Mouse (Mus musculus): ENCODE measurements at regions not wholly inside any gene's neighbourhood (a gene's known extent, or its start where the extent isn't known, plus 50 kb on each side); places are given as distances from the start of the nearest gene placed in this dataset.
"Not testable (repeated sequence)": the region's sequence is repeated elsewhere in the genome, so short reads cannot be mapped to it uniquely, and the experiment has no call there.

DNA sequence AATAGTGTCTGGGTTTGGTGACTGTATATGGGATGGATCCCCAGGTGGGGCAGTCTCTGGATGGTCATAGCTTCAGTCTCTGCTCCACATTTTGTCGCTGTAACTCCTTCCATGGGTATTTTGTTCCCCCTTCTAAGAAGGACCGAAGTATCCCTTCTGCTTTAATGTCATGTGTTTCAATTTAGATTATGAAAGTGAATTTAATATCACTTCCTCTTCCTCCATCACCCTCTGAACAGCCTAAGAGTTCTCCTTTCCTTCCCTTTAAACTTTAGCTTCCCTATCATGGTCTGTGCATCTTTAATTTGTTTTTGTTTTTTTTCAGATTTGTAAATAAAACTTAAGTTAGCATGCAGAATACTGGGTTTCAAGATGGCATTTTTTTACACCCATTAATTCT lies 211.0 kb upstream of the Phyhipl start:
- no peak for DNase-seq (ENCODE audit: extremely low spot score in 1 of 2, low spot score in 1 of 2)

DNA sequence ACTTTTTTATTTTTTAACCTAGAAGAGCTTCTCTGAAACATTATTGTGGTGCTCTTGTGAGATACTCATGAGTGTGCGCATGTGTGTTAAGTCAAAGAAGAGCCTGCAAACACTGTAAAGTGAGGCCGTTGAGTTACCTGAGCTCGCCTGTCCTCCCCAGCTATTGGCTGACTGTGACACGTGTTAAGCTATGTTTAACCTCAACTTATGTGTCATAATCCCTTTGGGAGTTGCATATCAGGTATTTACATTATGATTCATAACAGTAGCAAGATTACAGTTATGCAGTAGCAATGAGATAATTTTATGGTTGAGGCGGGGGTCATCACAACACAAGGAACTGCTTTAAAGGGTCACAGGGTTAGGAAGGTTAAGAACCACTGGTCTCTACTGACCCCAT lies 208.9 kb upstream of the Phyhipl start:
- DNase-seq (ENCODE audit: extremely low spot score in 1 of 2, low spot score in 1 of 2): no peak

DNA sequence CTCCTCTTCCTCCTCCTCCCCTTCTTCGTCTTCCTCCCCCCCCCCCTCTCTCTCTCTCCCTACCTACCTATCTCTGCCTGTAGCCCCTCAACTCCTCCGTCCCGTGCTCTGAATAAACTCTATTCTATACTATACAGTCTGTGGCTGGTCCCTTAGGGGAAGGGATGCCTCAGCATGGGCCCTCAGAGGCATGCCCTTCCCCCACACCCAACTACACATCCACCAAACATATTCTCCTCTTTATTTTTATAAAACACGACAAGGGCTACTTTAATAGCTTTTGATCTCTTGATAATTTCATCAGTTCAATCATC lies 206.2 kb upstream of the Phyhipl start:
- no peak for DNase-seq (ENCODE audit: extremely low spot score in 1 of 2, low spot score in 1 of 2)

DNA sequence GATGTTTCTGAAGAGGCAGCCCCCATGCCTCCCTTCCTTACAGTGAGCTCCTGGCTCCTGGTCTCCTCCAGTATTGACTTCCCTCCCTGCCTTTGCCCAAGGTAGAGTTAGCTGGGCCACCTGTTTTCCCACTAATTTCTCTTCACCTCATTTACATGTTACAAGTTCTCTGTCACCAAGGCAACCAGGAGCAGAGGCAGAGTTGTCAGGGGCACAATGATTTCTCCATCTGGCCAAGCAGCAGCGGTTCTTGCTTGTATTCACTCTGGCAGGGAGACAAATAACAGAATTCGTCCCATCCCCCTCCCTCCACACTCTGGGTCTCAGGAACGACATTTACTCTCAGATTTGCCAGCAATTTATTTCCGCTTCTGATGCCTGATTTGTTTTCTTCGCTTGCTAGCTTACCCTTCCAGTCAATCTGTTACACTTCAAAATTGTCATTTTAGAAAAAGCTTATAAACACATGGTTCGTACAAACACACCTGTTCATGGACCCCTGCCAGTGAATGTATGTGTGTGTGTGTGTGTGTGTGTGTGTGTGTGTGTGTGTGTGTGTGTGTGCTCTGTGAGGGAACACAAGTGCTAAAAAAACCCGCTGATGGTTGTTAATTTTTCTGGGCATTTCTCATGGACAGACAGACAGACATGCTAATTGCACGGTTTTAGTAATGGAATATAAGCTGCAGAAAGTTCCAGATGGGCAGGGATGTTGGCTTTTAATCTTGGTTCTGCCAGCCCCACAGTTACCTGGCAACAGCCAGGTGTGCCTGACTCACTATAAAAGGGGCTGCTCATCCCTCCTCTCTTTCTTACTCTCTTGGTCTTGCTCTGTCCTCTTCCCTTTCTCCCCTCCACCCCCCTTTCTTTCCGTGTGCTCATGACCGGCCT lies 205.6 kb upstream of the Phyhipl start:
- peak in 1 of 2 experiments; percentile 27 for DNase-seq (ENCODE audit: extremely low spot score in 1 of 2, low spot score in 1 of 2)

DNA sequence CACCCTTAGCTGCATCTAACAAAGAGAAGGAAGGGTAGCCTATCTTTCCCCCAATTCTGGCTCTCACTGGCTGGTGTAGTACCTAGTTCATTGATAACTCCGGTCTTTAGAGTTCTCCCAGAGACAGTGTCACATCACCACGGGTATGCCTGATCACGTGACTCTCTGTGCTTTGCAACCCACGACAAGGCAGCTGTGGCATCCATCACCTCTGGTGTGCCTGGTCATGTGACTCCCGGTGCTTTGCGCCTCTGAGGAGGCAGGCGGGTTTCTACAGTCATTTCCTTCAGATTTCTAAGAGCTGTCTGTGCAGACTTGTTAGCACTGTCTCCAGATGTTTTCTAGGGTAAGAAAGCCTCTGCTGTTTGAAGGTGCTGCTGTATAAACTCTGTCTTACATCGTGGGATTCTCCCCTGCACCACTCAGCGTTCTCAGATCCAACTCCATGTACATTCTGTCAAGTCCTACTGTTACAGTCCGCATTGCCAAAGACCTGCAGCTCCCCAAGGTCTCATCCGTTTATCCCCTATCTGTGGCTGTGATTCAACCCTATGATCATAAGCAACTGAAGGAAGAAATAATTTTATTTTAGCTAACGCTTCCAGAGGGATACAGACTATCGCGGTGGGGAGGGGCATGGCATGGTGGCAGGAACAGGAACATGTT lies 201.5 kb upstream of the Phyhipl start:
- DNase-seq (ENCODE audit: extremely low spot score in 1 of 2, low spot score in 1 of 2): no peak

DNA sequence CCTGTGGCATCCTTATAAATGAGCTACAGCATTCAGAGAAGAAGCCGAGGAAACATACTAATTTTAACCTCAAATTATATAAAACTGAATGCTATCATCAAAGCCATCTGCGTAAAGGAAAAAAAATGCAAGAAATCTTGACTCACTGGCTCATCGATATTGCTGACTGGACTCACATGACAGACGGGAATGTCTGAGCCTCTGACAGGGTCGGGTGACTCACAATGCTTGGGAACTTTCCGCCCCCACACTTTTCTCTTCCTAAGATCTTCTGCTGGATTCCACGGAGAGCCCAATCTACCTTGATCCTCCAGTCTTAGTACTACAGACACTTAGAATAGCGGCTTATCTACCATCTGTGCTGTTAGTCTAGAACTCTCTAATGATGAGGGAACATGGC lies 200.2 kb upstream of the Phyhipl start:
- DNase-seq (ENCODE audit: extremely low spot score in 1 of 2, low spot score in 1 of 2): no peak

DNA sequence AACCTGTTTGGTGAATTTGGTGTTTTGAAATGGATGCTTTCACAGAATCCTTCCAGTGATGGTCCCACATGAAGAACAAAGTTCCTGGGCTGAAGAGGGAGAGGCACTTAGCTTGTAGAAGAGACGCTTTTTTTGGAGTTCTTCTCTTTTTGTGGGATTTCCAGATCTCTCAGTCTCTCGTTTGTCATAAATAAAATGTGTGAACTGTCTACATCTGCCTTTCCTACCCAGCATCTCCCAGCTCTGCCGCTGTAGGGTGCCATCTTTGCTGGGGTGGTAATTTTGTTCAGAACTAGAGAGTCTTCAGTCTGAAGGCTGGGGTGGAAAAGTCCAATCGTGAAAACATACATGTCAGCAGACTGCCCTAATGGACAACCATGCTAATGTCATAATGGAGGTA lies 197.8 kb upstream of the Phyhipl start:
- no peak for DNase-seq (ENCODE audit: extremely low spot score in 1 of 2, low spot score in 1 of 2)

DNA sequence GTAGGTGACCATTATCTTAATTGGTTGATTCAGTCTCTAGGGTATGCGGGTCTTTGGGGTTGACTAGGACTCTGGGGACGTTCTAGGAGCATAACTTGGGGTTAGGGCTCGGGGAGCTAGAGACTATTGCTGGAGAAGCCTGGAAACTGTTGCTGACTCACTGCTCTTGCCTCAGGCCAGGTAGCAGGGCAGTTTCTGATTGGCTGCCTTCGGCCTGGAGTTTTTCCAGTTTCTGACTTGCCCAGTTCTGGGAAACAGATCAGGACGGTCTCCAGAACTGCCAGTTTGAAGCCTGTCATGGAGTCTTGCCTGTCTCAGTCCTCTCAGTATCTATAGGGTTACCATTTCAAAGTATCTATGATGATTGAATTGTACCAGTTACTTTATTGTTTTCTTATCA lies 192.4 kb upstream of the Phyhipl start:
- DNase-seq (ENCODE audit: extremely low spot score in 1 of 2, low spot score in 1 of 2): no peak

DNA sequence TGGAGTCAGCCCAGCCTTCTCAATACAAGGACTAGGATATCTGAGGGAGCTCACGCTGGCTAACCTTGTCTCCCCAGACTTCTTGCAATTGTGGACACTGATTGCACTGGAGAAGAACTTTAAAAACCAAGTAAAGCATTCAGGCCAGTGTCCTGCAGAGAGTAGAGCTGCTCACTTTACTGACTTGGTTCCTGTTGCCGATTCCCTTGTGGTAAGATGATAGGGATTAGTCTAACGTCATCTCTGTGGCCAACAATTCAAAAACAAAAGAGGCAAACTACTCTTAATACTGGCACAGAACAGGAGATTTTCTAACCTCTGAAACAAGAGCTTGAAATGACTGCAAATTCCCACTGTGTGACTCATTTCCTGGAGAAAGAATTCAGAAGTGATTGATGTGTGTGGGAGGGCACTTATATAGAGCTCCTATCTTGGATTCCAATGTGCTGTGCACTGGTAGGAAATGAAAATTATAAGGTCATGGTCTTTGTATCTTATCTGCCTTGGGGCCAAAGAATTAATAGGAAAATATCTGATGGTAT lies 191.6 kb upstream of the Phyhipl start:
- DNase-seq (ENCODE audit: extremely low spot score in 1 of 2, low spot score in 1 of 2): no peak

DNA sequence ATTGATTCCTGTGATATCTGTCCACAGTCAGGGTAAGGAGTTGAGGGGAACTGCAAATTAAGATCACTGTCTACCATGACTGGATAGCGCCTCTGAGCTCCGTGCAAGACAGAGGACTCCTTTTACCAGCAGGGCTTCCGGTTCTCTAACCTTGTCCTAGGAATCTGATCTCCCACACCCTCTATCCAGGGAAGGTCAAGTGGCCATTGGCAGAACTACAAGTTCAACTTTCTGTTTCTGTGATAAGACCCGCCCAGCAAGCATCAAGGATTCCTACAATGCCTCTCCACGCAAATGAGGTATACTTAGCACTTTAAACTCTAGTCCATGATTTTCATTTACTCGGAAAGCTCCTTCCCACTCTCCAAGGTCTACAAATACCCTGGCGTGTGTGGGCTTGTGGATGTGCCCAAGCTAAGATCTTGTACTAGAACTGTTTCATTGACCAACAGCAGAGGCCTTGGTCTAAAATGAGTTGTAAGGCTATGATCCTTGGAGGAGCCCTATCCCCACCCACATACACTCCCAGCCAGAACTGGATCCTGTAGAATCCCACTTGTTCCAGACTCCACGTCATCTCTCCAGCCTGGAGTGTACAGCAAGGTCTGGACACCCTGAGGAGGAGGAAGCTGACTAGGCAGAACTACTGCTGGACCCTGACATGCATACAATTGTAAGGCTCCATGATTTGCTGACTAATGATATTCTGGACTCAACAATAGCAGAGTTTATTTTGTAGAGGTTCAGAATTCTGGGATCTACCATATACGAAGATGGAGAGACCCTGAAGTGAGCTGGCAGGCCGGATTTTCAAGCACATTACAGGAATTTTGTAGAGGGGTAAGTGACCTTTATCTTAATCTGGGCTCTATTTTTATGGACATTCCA lies 190.8 kb upstream of the Phyhipl start:
- no peak for DNase-seq (ENCODE audit: extremely low spot score in 1 of 2, low spot score in 1 of 2)

DNA sequence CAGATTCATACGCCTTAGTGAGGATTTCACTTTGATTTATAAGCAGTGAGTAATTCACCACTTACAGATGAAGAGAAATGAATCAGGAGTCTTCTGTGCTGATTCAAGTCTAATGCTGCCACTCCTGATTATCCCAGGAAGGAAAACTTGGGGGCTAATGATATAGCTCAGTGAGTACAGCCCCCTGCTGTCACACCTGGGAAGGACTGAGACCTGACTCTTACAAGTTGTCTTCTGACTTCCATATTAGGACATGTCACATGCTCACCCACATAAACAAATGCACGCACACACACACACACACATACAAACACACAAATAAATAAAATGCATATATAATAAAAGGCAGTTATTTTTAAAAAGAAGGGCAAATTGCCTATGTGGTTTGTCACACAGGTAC lies 188.1 kb upstream of the Phyhipl start:
- no peak for DNase-seq (ENCODE audit: extremely low spot score in 1 of 2, low spot score in 1 of 2)

DNA sequence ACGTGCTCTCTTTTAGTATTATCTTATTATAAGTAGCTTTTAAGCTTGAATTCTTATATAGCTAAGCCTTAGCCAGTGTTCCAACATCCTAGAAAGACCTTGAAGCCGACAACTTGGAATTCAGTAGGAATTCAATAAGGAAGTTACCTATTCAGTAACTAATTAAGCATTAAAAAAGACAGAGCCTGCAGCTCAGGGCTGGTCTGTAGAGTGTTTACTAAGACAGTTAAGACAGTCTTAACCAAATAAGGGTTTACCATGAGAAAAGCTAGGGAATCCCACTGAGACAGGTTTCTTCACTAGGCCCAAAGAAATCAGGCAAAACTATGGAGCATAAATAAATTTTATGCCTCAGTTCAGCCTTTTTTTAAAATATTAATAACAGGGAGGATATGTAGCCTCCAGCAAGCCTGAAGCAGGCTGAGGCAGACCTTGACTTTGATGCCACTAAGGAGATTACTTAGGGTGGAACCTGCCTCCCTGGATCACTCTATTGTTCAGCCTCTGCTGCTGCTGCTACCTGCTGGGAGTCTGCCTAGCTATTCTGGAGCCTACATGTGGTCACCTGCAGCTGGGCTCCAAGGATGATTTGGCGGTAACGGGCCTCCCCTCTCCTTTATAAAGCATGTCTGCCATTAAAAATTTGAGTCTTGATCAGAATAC lies 186.5 kb upstream of the Phyhipl start:
- DNase-seq (ENCODE audit: extremely low spot score in 1 of 2, low spot score in 1 of 2): no peak

DNA sequence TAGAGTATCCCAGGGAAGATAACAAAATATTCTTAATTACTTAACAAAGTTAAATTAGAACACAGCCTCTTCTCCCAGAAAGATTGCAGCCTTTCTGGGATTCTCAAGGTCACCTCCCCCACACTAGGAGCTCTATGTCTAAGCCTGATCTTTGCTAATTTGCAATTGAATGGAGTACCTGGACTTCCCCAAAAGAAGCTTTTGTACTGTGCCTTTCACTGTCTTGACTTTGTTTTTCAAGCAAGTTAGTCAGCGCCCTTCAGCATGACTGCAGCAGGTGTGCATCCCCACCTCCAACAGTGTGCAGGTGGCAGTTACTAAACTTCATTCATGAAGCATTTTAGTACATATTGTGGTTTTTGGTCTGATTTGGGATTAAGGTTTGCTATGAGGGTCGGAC lies 185.4 kb upstream of the Phyhipl start:
- not testable (repeated sequence) for DNase-seq (ENCODE audit: extremely low spot score in 1 of 2, low spot score in 1 of 2)

DNA sequence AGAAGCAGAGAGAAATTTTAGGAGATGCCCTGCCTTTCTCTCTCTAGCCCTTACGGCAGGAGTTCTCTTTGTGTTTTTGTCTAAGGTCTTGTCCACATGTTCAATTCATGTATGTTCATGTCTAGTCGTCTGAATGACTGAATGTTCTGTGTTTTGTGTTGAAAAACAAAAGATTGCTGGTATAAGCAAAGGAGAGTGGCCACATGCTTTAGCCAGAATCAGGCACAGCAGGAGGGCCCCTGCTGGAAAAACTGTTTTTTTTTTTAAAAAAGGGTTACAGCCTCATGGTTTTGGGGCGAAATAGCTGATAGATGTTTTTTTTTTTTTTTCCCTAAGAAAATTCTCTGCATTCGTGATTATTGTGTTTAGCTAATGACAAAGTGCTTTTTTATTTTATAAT lies 182.4 kb upstream of the Phyhipl start:
- no peak for DNase-seq (ENCODE audit: extremely low spot score in 1 of 2, low spot score in 1 of 2)

DNA sequence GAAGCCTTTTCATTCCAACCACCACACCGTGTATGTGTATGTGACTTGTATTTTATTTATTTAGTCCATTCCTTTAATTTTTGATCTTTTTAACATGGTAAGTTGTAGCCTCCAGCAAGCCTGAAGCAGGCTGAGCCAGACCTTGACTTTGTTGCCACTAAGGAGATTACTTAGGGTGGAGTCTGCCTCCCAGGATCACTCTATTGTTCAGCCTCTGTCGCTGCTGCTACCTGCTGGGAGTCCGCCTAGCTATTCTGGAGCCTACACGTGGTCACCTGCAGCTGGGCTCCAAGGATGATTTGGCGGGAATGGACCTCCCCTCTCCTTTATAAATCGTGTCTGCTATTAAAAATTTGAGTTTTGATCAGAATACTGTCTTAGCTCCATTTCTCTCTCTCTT lies 181.6 kb upstream of the Phyhipl start:
- no peak for DNase-seq (ENCODE audit: extremely low spot score in 1 of 2, low spot score in 1 of 2)

DNA sequence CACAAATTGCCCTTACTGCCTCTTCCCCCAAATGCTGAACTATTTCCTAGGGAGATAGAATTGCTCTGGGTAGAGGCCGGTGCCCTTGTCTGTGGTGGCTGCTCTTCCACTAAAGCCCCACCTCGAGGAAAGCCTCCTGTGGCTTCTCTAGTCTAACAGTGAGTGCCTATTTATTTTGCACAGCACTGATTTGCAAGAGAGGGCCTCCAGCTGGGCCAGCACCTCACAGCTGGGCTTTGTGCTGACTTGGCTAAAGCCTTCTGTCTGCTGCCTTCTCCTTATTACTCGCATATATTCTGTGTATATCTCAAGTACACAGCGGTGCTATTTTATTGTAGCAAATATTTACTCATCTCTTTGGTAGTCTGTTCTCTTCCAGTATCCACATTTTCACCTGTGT lies 176.9 kb upstream of the Phyhipl start:
- DNase-seq (ENCODE audit: extremely low spot score in 1 of 2, low spot score in 1 of 2): no peak

DNA sequence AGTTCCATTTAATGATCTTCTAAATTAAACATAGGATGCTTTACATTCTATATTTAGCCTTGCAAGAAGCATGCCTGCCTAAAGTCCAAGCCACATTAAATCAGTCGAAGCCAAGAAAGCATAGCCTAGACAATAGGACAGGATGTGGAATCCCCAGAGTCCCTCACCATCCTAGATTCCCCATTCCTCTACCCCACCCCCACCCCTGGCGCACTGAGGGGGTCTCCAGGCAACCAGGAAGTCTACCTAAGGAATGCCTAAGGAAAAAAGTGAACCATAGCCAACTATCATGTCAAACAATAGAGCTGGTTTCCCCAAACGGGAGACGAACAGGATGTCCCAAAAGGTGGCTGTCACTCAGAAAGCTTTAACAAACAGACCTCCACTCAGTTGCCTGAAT lies 172.5 kb upstream of the Phyhipl start:
- DNase-seq (ENCODE audit: extremely low spot score in 1 of 2, low spot score in 1 of 2): no peak

DNA sequence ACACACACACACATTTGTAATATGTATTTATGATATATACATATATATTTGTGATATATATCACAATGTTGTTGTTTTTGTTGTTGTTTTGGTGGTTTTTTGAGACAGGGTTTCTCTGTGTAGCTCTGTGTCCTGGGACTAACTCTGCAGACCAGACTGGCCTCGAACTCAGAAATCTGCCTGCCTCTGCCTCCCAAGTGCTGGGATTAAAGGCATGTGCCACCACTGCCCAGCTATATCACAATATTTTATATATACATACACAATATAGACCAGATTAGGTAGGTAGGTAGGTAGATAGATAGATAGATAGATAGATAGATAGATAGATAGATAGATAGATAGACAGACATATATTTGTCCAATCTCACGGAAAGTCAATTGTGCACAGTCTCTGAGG lies 171.8 kb upstream of the Phyhipl start:
- not testable (repeated sequence) for DNase-seq (ENCODE audit: extremely low spot score in 1 of 2, low spot score in 1 of 2)

DNA sequence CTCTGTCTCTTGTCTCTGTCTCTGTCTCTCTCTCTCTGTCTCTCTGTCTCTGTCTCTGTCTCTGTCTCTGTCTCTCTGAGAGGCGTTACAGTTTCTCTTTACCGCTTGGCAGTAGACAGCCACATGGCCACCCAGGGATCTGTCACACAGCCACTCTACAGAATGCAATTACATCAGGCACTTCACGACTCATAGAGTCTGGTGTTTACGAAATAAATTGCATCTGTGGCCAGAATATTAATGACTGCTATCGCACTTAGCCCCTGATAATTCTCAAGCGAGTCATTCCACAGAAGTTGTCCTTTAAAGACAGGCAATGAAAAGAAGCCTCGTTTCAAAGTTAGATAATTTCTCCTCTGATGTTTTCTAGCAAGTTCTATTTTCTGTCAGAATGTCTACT lies 170.9 kb upstream of the Phyhipl start:
- no peak for DNase-seq (ENCODE audit: extremely low spot score in 1 of 2, low spot score in 1 of 2)

DNA sequence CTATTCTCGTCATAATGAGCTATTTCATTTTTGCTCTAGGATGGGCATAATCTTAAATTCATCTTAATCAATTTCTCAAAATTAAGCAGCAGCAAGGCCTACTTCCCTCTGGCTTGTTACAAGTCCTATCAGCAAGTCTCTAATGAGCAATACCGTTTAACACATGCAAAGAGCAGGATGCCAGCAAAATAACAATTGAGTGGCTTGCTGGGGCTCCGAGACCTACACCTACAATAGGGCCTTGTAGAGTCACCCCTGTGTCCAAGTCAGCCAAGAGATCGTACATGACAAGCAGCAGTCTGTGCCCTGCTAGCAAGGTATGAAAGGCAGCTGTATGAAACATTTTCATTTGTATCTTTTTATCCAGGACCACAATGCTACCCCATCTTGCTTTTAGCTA lies 169.7 kb upstream of the Phyhipl start:
- DNase-seq (ENCODE audit: extremely low spot score in 1 of 2, low spot score in 1 of 2): no peak

DNA sequence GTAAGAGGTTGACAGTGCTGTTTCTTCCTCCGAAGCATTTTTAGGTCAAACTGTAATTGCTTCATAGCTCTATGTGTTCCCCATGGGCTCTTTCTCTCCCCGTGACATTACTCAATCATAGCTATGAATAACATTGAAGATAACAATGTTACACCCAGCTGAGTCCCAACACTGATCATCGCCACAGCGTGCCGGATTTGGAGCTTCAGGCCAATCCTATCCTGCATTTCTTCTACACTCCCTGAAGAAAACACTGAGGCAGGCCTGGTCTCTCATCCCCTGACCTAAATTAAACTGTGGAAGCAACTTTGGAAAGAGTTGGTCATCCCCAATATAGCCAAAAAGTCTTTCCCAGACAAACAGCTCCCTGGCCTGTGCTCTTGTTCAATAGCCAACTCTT lies 168.7 kb upstream of the Phyhipl start:
- DNase-seq (ENCODE audit: extremely low spot score in 1 of 2, low spot score in 1 of 2): no peak

All from layer of hippocampus, postnatal 25 days (tissue).